Mouse (Mus musculus) ES-E14 (cell line): ENCODE data around the gene Defb26. TPM values are rescaled to one million over a fixed set of nuclear protein-coding genes. Genes with fewer than 3 reads are reported as not detected.

Source experiments
- DNase-seq: peaks from one replicate; pipeline ENCODE4 v3.0.0-alpha.2; 2013; ENCODE audit warnings: low read depth, low spot score
- H3K27ac ChIP-seq: 2 replicates; pipeline ENCODE4 v1.5.1; 2012; ENCODE audit warnings: low read depth, mild to moderate bottlenecking, low read length, moderate library complexity, mixed read lengths; ENCODE audit not compliant: poor library complexity, insufficient read depth, severe bottlenecking
- H3K36me3 ChIP-seq: 2 replicates; pipeline ENCODE4 v1.6.1; 2012; ENCODE audit warnings: mild to moderate bottlenecking, low read length, moderate library complexity, mixed read lengths; ENCODE audit not compliant: control insufficient read depth, poor library complexity, insufficient read depth, severe bottlenecking
- H3K4me1 ChIP-seq, 2 experiments: fragments of 150-350 bp in 1 of 2; sonication (generic) in 1 of 2; 2 replicates each; pipeline ENCODE4 v1.6.1; 2012; ENCODE audit warnings: low read length in 2 of 2, mild to moderate bottlenecking in 1 of 2, mixed read lengths in 1 of 2; ENCODE audit not compliant: control insufficient read depth in 2 of 2, insufficient read depth in 2 of 2, poor library complexity in 1 of 2
- H3K4me3 ChIP-seq, 2 experiments: fragments of 150-350 bp in 1 of 2; sonication (generic) in 1 of 2; 2 replicates each; pipeline ENCODE4 v1.5.1; 2012; ENCODE audit warnings: low read length in 2 of 2, low read depth in 1 of 2, mild to moderate bottlenecking in 1 of 2, mixed read lengths in 1 of 2; ENCODE audit not compliant: insufficient read depth in 1 of 2, poor library complexity in 1 of 2, severe bottlenecking in 1 of 2
- H3K9ac ChIP-seq: 2 replicates; pipeline ENCODE4 v1.6.1; 2012; ENCODE audit warnings: low read depth, mild to moderate bottlenecking, low read length, mixed read lengths; ENCODE audit not compliant: poor library complexity, insufficient read depth, severe bottlenecking
- H3K9me3 ChIP-seq: fragments of 150-350 bp; sonication (generic); 2 replicates; pipeline ENCODE4 v1.6.1; 2012; ENCODE audit warnings: low read depth, mild to moderate bottlenecking, low read length; ENCODE audit not compliant: control insufficient read depth, insufficient read depth
- CHD2 ChIP-seq: IDR thresholded peaks from 2 replicates; pipeline ENCODE4 v1.6.1; 2014; ENCODE audit warnings: mild to moderate bottlenecking, low read depth, low read length, inconsistent platforms
- HCFC1 ChIP-seq: IDR thresholded peaks from 2 replicates; pipeline ENCODE4 v1.6.1; 2012; ENCODE audit warnings: low read length, inconsistent platforms, borderline replicate concordance; ENCODE audit not compliant: insufficient read depth
- MAFK ChIP-seq: IDR thresholded peaks from 2 replicates; pipeline ENCODE4 v1.6.1; 2014; ENCODE audit warnings: mild to moderate bottlenecking, low read depth, low read length, inconsistent platforms; ENCODE audit not compliant: insufficient read depth
- ZC3H11A ChIP-seq: IDR thresholded peaks from 2 replicates; pipeline ENCODE4 v1.6.1; 2012; ENCODE audit warnings: low read depth, mild to moderate bottlenecking, inconsistent platforms, low read length, borderline replicate concordance
- ZNF384 ChIP-seq: IDR thresholded peaks from 2 replicates; pipeline ENCODE4 v1.6.1; 2012; ENCODE audit warnings: low read depth, low read length, inconsistent platforms
- in situ Hi-C, 2 experiments: fragments of 600-800 bp; cut with MboI; formaldehyde crosslinking; loops; one replicate each; pipeline ENCODE4 v1.15.1; 2025; ENCODE audit warnings: low sequenced_read_pairs in 2 of 2, inconsistent platforms in 1 of 2; ENCODE audit not compliant: unreplicated experiment in 2 of 2
- total RNA-seq: library from RNA; depleted of rRNA; stranded (reverse); fragments of 300-350 nt; gene quantifications from 2 replicates; pipeline ENCODE4 v1.2.3, GENCODE M21; 2012; rRNA removed

The Defb26 gene
- total RNA-seq, 1 experiment, result not detected

DNA sequence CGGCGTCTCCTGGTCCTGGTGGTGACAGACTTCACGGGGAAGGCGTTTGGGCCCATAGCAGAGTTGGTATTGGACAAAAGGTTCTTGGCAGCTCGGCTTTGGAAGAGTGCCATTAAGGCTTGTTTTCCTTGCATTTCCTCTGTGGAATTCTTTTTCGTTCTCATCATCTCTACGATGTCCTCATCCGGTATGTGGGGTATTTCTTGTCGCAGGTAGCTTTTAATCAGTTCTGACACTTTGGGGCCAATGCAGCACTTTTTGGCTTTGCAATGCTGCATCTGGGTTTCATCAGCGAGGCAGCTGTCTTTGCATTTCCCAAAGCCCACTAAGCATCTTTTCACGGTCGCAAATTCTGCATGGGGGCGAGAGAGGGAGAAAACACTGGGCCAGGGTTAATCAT, 52.3 kb downstream of the Defb26 start:
- in situ Hi-C loops, result no loop called here

More for the DNA sequence above, 52.3 kb downstream of the Defb26 start:
- no peaks in the 10 kb centered on the region for H3K9me3 ChIP-seq
- TF ChIP-seq ZC3H11A (no peak), HCFC1 (no peak), MAFK (no peak), CHD2 (no peak), ZNF384 (no peak)
- DNase-seq, result no peak
- H3K9ac ChIP-seq, result no peak overlapping the region
- H3K4me1 ChIP-seq, result no peaks in the 10 kb centered on the region
- H3K4me3 ChIP-seq, result no peak overlapping the region
- no peak overlapping the region for H3K27ac ChIP-seq
- no peaks in the 10 kb centered on the region for H3K36me3 ChIP-seq

Other genes with a start within 250 kb of the Defb26 start
- gene Tbc1d20, start 217.9 kb downstream of the Defb26 start, total RNA-seq, result 18.7 and 20.2 TPM in 2 replicates
- 69.9 and 113 TPM in 2 replicates for gene Rbck1, start 179.0 kb downstream of the Defb26 start, total RNA-seq
- gene Trib3, start 167.7 kb downstream of the Defb26 start, total RNA-seq, result 18.5 and 29.2 TPM in 2 replicates
- 2.1 and 3.3 TPM in 2 replicates for gene Nrsn2, start 135.1 kb downstream of the Defb26 start, total RNA-seq
- gene Sox12, start 113.6 kb downstream of the Defb26 start, total RNA-seq, result 7.4 and 9.1 TPM in 2 replicates
- 21.4 and 22.9 TPM in 2 replicates for gene Zcchc3, start 96.7 kb downstream of the Defb26 start, total RNA-seq
- 0.18 and 0.58 TPM in 2 replicates for gene 6820408C15Rik, start 96.1 kb downstream of the Defb26 start, total RNA-seq
- gene Defb23, start 47.1 kb downstream of the Defb26 start, total RNA-seq, result not detected in 2 replicates
- gene Defb20, start 34.6 kb downstream of the Defb26 start, total RNA-seq, result not detected in 2 replicates
- gene Defb22, start 21.6 kb downstream of the Defb26 start, total RNA-seq, result not detected in 2 replicates
- gene Defb28, start 6.6 kb upstream of the Defb26 start, total RNA-seq, result not detected in 2 replicates
- gene Defb29, start 28.4 kb upstream of the Defb26 start, total RNA-seq, result not detected in 2 replicates
- gene Gm17416, start 57.6 kb upstream of the Defb26 start, total RNA-seq, result not detected in 2 replicates
- not detected in 2 replicates for gene Defb21, start 61.1 kb upstream of the Defb26 start, total RNA-seq
- gene Defb19, start 68.6 kb upstream of the Defb26 start, total RNA-seq, result not detected in 2 replicates
- gene Defb45, start 87.7 kb upstream of the Defb26 start, total RNA-seq, result not detected in 2 replicates
- 0.63 TPM in 1 of 2 replicates, not detected in the other for gene Defb36, start 92.6 kb upstream of the Defb26 start, total RNA-seq
- gene Defb25, start 111.4 kb upstream of the Defb26 start, total RNA-seq, result 3.9 and 5.7 TPM in 2 replicates
- 0.16 and 0.18 TPM in 2 replicates for gene Rem1, start 115.3 kb upstream of the Defb26 start, total RNA-seq
- 55.0 and 91.6 TPM in 2 replicates for gene H13, start 157.8 kb upstream of the Defb26 start, total RNA-seq
- 39.3 and 87.4 TPM in 2 replicates for gene Mcts2, start 175.3 kb upstream of the Defb26 start, total RNA-seq
- 74.5 and 122 TPM in 2 replicates for gene Id1, start 224.6 kb upstream of the Defb26 start, total RNA-seq
- 1.7 and 2.3 TPM in 2 replicates for gene Cox4i2, start 242.5 kb upstream of the Defb26 start, total RNA-seq